Mouse (Mus musculus) midbrain, embryonic 12.5 days (tissue): Measurements from ENCODE around the gene Rarres1. TPM values are rescaled to one million over a fixed set of nuclear protein-coding genes. Genes with fewer than 3 reads are reported as not detected.

Experiments
- ATAC-seq: fragments of 200-750 bp; cut with Nextera tagmentation; 2 replicates; pipeline ENCODE4 v1.8.0; 2017; ENCODE audit warnings: low read depth, moderate TSS enrichment, moderate library complexity; ENCODE audit not compliant: low FRiP score
- H3K27ac ChIP-seq: fragments of 300-500 bp; sonication (generic); replicated peaks from 2 replicates; pipeline ENCODE4 v1.5.1; 2016; ENCODE audit warnings: mild to moderate bottlenecking
- H3K27me3 ChIP-seq: fragments of 300-500 bp; sonication (generic); 2 replicates; pipeline ENCODE4 v1.6.1; 2016; ENCODE audit warnings: mild to moderate bottlenecking
- H3K36me3 ChIP-seq: fragments of 300-500 bp; sonication (generic); 2 replicates; pipeline ENCODE4 v1.6.1; 2016
- H3K4me1 ChIP-seq: fragments of 300-500 bp; sonication (generic); 2 replicates; pipeline ENCODE4 v1.6.1; 2016
- H3K4me2 ChIP-seq: fragments of 300-500 bp; sonication (generic); replicated peaks from 2 replicates; pipeline ENCODE4 v1.6.1; 2016; ENCODE audit warnings: mild to moderate bottlenecking, moderate library complexity
- H3K4me3 ChIP-seq: fragments of 300-500 bp; sonication (generic); 2 replicates; pipeline ENCODE4 v1.5.1; 2016; ENCODE audit warnings: mild to moderate bottlenecking
- H3K9ac ChIP-seq: fragments of 300-500 bp; sonication (generic); replicated peaks from 2 replicates; pipeline ENCODE4 v1.6.1; 2016; ENCODE audit warnings: mild to moderate bottlenecking, moderate library complexity
- H3K9me3 ChIP-seq: fragments of 300-500 bp; sonication (generic); 2 replicates; pipeline ENCODE4 v1.6.1; 2016; ENCODE audit warnings: mild to moderate bottlenecking
- WGBS: fragments of 180-500 bp; shearing (Covaris S2); methylation state at CpG from one replicate; pipeline ENCODE4 v1.1.7; 2016; 5-methylcytosine and 5-hydroxymethylcytosine counted together
- polyA plus RNA-seq: library from polyadenylated mRNA; unstranded; fragments of >200 nt; fragmentation: Nextera tagmentation; extraction: Ambion mirVana; gene quantifications from 2 replicates; pipeline ENCODE4 v1.2.1, GENCODE M21; 2016

Gene Rarres1
- polyA plus RNA-seq, 1 experiment from 2014 or later: 1.1 TPM

GRCm38 (mm10) chr3:67450601-67451210 is 64.6 kb downstream of the Rarres1 start:
- Histone ChIP-seq H3K36me3 (peaks cover 78% of the 10 kb centered on the region), H3K9ac (no peak overlapping the region), H3K27me3 (no peaks in the 10 kb centered on the region), H3K4me1 (no peaks in the 10 kb centered on the region), H3K4me2 (no peak overlapping the region), H3K27ac (no peak overlapping the region), H3K9me3 (no peaks in the 10 kb centered on the region), H3K4me3 (no peak overlapping the region)
- no peak for ATAC-seq
- 93% methylated on average over 5 of the region's 5 CpGs for WGBS

DNA sequence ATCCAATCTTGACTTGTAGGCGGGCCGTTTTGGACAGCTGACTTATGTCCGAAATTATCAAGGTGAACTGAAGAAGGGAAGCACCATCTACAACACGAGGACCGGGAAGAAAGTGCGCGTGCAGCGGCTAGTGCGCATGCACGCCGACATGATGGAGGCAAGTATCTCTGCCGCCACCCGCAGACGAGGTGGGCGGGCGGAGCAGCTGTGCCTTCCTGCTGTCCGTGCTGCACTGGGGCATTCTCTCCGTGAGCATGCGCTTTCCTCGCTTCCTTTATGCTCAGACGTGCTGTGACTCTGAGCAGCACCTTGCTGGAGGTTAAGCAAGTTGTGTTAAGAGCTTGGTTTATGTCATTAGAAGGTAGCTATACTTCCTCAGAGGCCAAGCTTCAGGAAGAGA is 65.7 kb downstream of the Rarres1 start:
- Histone ChIP-seq H3K36me3 (peaks cover 74% of the 10 kb centered on the region), H3K27ac (no peak overlapping the region), H3K4me1 (no peaks in the 10 kb centered on the region), H3K9me3 (no peaks in the 10 kb centered on the region), H3K4me2 (no peak overlapping the region), H3K4me3 (no peak overlapping the region), H3K27me3 (no peaks in the 10 kb centered on the region), H3K9ac (no peak overlapping the region)
- 94% methylated on average over 21 of the region's 21 CpGs for WGBS
- no peak for ATAC-seq

DNA sequence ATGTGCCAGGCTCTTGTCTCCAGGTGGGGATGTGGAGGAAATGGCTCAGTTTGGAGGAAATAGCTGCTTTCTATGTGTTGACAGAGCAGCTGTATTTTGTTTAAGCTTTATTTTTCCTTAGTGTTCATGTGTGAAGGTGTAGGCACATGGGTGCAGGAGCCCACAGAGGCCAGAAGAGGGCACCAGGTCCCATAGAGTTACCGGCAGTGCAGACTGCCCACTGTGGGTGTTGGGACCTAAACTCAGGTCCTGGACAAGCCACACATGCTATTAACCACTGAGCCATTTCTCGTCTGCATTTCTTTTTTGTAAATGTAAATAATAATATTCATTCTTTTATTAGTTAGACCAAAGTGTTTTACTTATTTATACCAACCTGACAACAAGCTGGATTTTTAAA is 68.2 kb downstream of the Rarres1 start:
- Histone ChIP-seq H3K4me3 (no peak overlapping the region), H3K4me1 (no peaks in the 10 kb centered on the region), H3K27me3 (no peaks in the 10 kb centered on the region), H3K9me3 (no peaks in the 10 kb centered on the region), H3K9ac (no peak overlapping the region), H3K27ac (no peak overlapping the region), H3K36me3 (peaks cover 73% of the 10 kb centered on the region), H3K4me2 (no peak overlapping the region)
- WGBS: 98% methylated on average over 2 of the region's 2 CpGs
- ATAC-seq: no peak

DNA sequence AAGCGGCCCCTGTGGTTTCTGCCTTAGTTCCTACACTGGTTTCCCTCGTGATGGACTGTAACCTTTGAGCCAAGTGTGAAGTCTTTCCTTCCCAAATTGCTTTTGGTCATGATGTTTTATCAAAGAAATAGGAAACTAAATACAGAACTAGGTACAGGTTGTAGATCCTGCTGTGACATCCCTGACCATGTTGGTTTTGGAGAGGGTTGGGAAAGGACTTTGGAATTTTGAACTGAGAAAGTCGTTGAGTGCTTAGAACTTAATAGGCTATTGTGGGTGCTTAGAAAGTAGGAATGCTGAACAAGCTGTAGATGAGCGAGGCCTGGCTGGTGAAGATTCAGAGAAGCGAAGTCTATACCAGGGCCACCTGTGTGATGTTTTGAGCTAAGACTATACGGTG is 81.3 kb downstream of the Rarres1 start:
- H3K4me3 ChIP-seq: no peak overlapping the region
- no peak overlapping the region for H3K27ac ChIP-seq
- H3K4me2 ChIP-seq: no peak overlapping the region
- 95% methylated on average over 6 of the region's 6 CpGs for WGBS
- no peaks in the 10 kb centered on the region for H3K27me3 ChIP-seq
- H3K9ac ChIP-seq: no peak overlapping the region
- H3K36me3 ChIP-seq: peaks cover 63% of the 10 kb centered on the region
- ATAC-seq: no peak
- peaks cover 9% of the 10 kb centered on the region for H3K4me1 ChIP-seq
- no peaks in the 10 kb centered on the region for H3K9me3 ChIP-seq

GRCm38 (mm10) chr3:67429999-67430380 is 85.3 kb downstream of the Rarres1 start, which contains the start of gene Gfm1:
TSS of gene Gfm1 (plus strand) at chr3:67430096.
- H3K4me3 ChIP-seq: peak within 1 kb of the TSS; percentile 87
- ATAC-seq: peak; percentile 96
- H3K27ac ChIP-seq: no peak within 1 kb of the TSS
- H3K27me3 ChIP-seq: no peaks in the 10 kb centered on the region
- H3K36me3 ChIP-seq: peaks cover 31% of the 10 kb centered on the region
- H3K9ac ChIP-seq: peak within 1 kb of the TSS; percentile 91
- under 1% methylated on average over 24 of the region's 24 CpGs for WGBS
- peaks cover 9% of the 10 kb centered on the region for H3K4me1 ChIP-seq
- peaks cover 10% of the 10 kb centered on the region; the same call in 1 of the 2 replicates for H3K9me3 ChIP-seq
- peak within 1 kb of the TSS; percentile 88 for H3K4me2 ChIP-seq

DNA sequence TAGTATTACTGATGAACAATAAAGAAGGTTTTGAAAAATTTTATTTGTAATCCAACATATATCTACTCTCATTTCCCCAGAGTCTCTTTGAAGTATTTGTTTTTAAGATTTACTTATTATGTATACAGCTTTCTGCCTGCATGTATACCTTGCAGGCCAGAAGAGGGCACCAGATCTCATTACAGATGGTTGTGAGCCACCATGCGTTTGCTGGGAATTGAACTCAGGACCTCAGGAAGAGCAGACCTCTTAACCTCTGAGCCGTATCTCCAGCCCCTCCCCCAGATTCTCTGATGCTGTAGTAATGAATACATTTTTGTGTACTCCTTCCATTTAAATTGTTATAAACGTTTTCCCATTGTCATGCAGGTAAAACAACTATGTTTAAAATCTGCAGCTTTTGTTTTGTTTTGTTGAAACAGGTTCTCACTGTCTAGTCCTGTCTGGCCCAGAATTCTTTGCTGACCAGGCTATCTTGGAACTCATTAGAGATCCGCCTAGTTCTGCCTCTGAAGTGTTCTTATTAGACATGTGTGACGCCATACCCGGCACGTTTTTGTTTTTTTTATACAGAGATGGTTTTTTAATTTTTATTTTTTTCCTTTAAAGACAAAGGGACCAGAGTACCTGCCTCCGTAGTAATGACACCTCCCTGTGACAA is 85.9 kb downstream of the Rarres1 start:
- H3K4me2 ChIP-seq: peak overlapping the region; percentile 88
- H3K4me1 ChIP-seq: peaks cover 9% of the 10 kb centered on the region
- WGBS: 31% methylated on average over 8 of the region's 8 CpGs
- no peak overlapping the region for H3K27ac ChIP-seq
- H3K9me3 ChIP-seq: peaks cover 10% of the 10 kb centered on the region; the same call in 1 of the 2 replicates
- H3K27me3 ChIP-seq: no peaks in the 10 kb centered on the region
- H3K4me3 ChIP-seq: peak overlapping the region; percentile 87
- peak overlapping the region; percentile 91; the same call in 1 of the 2 replicates for H3K9ac ChIP-seq
- H3K36me3 ChIP-seq: peaks cover 28% of the 10 kb centered on the region
- peak; percentile 19 for ATAC-seq

Other genes with a start within 250 kb of the Rarres1 start
- gene Mlf1, start 141.4 kb downstream of the Rarres1 start, polyA plus RNA-seq: 27.4 and 29.0 TPM in 2 replicates
- not detected in 2 replicates for gene Gm17402, start 140.4 kb downstream of the Rarres1 start, polyA plus RNA-seq
- 42.4 and 44.0 TPM in 2 replicates for gene Gfm1, start 85.4 kb downstream of the Rarres1 start, polyA plus RNA-seq
- gene Lxn, start 51.6 kb downstream of the Rarres1 start, polyA plus RNA-seq: 88.8 and 93.2 TPM in 2 replicates
- gene Mfsd1, start 67.2 kb upstream of the Rarres1 start, polyA plus RNA-seq: 53.9 and 56.3 TPM in 2 replicates